Mouse (Mus musculus): ENCODE measurements around the gene Dzip1l. TPM values are rescaled to one million over a fixed set of nuclear protein-coding genes. Genes with fewer than 3 reads are reported as not detected.

Gene Dzip1l
- total and polyA plus RNA-seq, 3 experiments = not detected

DNA sequence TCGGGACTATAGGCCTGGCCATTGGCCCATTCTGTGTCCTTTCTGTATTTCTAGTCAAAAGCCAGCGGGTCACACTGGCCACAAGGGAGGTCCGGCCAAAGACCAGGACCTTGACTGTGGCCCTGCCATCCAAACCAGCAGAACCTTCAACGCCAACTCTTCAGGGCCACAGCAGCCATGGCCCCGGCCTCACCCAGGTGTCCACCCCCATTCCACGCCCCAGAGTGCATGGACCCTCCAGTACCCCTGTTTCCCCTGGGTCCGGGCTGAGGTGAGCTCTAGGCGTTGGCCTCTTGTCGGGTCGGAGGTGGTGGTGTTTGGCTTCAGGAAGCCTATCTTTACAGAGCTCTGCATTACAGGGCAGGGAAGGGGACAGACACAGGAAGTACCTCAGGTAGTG is 33.6 kb downstream of the Dzip1l start:
- no peaks in the 10 kb centered on the region for H3K79me2 ChIP-seq (ENCODE audit: control insufficient read depth, insufficient read depth, low read length, poor library complexity)
- H3K9ac ChIP-seq (ENCODE audit: control insufficient read depth, low read depth, low read length, poor library complexity, severe bottlenecking) = no peak overlapping the region
- no peaks in the 10 kb centered on the region for H3K4me1 ChIP-seq (ENCODE audit: control insufficient read depth in 1 of 2, insufficient read depth in 2 of 2, low read length in 2 of 2)
- no peak overlapping the region for H3K4me3 ChIP-seq (ENCODE audit: control insufficient read depth in 1 of 2, insufficient read depth in 1 of 2, low read depth in 2 of 2, low read length in 2 of 2)
- H3K36me3 ChIP-seq (ENCODE audit: control insufficient read depth in 1 of 2, insufficient read depth in 2 of 2, low read length in 2 of 2) = no peaks in the 10 kb centered on the region
- TF ChIP-seq ZC3H11A (IDR thresholded peaks at IDR 0.05; ENCODE audit: low read depth, low read length) (no peak), GATA1 (IDR thresholded peaks at IDR 0.05; ENCODE audit: low read depth, low read length) (no peak), TCF12 (IDR thresholded peaks at IDR 0.05; ENCODE audit: low read depth, low read length) (no peak), ELF1 (IDR thresholded peaks at IDR 0.05; ENCODE audit: low read depth, low read length) (no peak), ETS1 (IDR thresholded peaks at IDR 0.05; ENCODE audit: low read depth, low read length) (no peak), MEF2A (IDR thresholded peaks at IDR 0.05; ENCODE audit: extremely low read depth, insufficient replicate concordance, low read depth, low read length, poor library complexity, severe bottlenecking) (no peak), KAT2A (conservative IDR thresholded peaks at IDR 0.05; ENCODE audit: low read depth, low read length) (no peak), POLR2AphosphoS5 (IDR thresholded peaks at IDR 0.05; ENCODE audit: borderline replicate concordance, low read depth, low read length) (no peak), RAD21 (IDR thresholded peaks at IDR 0.05; ENCODE audit: low read depth, low read length) (no peak), ZNF384 (IDR thresholded peaks at IDR 0.05; ENCODE audit: low read depth, low read length) (no peak), CHD1 (IDR thresholded peaks at IDR 0.05; ENCODE audit: low read depth, low read length) (no peak), SMC3 (IDR thresholded peaks at IDR 0.05; ENCODE audit: low read depth, low read length) (no peak), CTCF (IDR thresholded peaks at IDR 0.05 in 2 of 3, conservative IDR thresholded peaks at IDR 0.05 in 1 of 3; ENCODE audit: control insufficient read depth in 1 of 3, insufficient read depth in 1 of 3, low read depth in 2 of 3, low read length in 3 of 3, poor library complexity in 1 of 3, severe bottlenecking in 1 of 3) (no peak), MAZ (IDR thresholded peaks at IDR 0.05; ENCODE audit: low read depth, low read length) (no peak), USF1 (IDR thresholded peaks at IDR 0.05; ENCODE audit: low read depth, low read length) (no peak), MXI1 (IDR thresholded peaks at IDR 0.05; ENCODE audit: low read depth, low read length) (no peak)
- H3K27me3 ChIP-seq (ENCODE audit: control insufficient read depth in 1 of 2, insufficient read depth in 2 of 2, low read length in 2 of 2) = no peaks in the 10 kb centered on the region
- no peak overlapping the region for H3K27ac ChIP-seq (ENCODE audit: control insufficient read depth, low read depth, low read length)
- no peaks in the 10 kb centered on the region for H3K9me3 ChIP-seq (replicated peaks; ENCODE audit: insufficient read depth, low read length)
- DNase-seq (ENCODE audit: low read depth, low spot score) = no peak

DNA sequence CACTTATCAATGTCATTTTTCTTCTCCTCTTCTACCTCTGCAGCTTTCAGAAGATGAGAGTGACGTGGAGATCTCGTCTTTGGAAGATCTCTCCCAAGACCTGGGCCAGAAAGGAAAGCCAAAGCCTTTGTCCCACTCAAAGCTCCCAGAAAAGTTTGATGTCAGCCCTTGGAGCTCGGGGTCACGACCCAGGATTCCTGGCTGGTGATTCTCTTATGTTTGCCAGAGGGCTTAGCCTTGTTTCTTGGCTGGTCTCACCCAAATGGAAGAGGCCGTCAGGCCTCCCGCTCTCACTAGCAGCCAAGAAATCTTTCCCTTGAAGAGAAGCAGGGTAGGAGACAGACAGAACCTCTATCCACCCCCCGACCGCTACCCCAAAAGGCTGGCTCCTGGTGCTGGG is 38.3 kb downstream of the Dzip1l start:
- TF ChIP-seq MEF2A (IDR thresholded peaks at IDR 0.05; ENCODE audit: extremely low read depth, insufficient replicate concordance, low read depth, low read length, poor library complexity, severe bottlenecking) = no peak
- H3K27ac ChIP-seq (ENCODE audit: control insufficient read depth, low read depth, low read length) = no peak overlapping the region
- H3K4me1 ChIP-seq (ENCODE audit: control insufficient read depth in 1 of 2, insufficient read depth in 2 of 2, low read length in 2 of 2) = no peaks in the 10 kb centered on the region
- H3K36me3 ChIP-seq (ENCODE audit: control insufficient read depth in 1 of 2, insufficient read depth in 2 of 2, low read length in 2 of 2) = no peaks in the 10 kb centered on the region
- DNase-seq (ENCODE audit: low read depth, low spot score) = no peak
- H3K27me3 ChIP-seq (ENCODE audit: control insufficient read depth in 1 of 2, insufficient read depth in 2 of 2, low read length in 2 of 2) = no peaks in the 10 kb centered on the region
- H3K79me2 ChIP-seq (ENCODE audit: control insufficient read depth, insufficient read depth, low read length, poor library complexity) = no peaks in the 10 kb centered on the region
- no peak overlapping the region for H3K4me3 ChIP-seq (ENCODE audit: control insufficient read depth in 1 of 2, insufficient read depth in 1 of 2, low read depth in 2 of 2, low read length in 2 of 2)
- H3K9ac ChIP-seq (ENCODE audit: control insufficient read depth, low read depth, low read length, poor library complexity, severe bottlenecking) = no peak overlapping the region
- no peaks in the 10 kb centered on the region for H3K9me3 ChIP-seq (replicated peaks; ENCODE audit: insufficient read depth, low read length)

Data from MEL (cell line).